Mouse (Mus musculus) heart, adult 11 months (tissue): ENCODE measurements around the gene 1700018F24Rik.
"Not testable (repeated sequence)": the region's sequence is repeated elsewhere in the genome, so short reads cannot be mapped to it uniquely, and the experiment has no call there.

Experiments used
- DNase-seq: peaks from one replicate; pipeline ENCODE4 v3.0.0; 2022

The 1700018F24Rik gene

GRCm38 (mm10) chr5:145083201-145083600, 40.4 kb downstream of the 1700018F24Rik start:
- not testable (repeated sequence) for DNase-seq

GRCm38 (mm10) chr5:145083632-145084451, 41.1 kb downstream of the 1700018F24Rik start, which contains the start of the genes Arpc1a and Kpna7:
Gene Arpc1a, plus strand, starts transcription at chr5:145083830.
Gene Kpna7, minus strand, starts transcription at chr5:145084030.
- DNase-seq: peak; percentile 100

- DNase-seq: no peak
Measured at GRCm38 (mm10) chr5:145084822-145085221, 42.0 kb downstream of the 1700018F24Rik start.

GRCm38 (mm10) chr5:145088186-145088585, 45.4 kb downstream of the 1700018F24Rik start:
- DNase-seq: no peak

GRCm38 (mm10) chr5:145089878-145090277, 47.1 kb downstream of the 1700018F24Rik start:
- DNase-seq: no peak
